Mouse (Mus musculus) adrenal gland, adult 8-10 months (tissue): ENCODE measurements around the gene Gm15080. TPM values are rescaled to one million over a fixed set of nuclear protein-coding genes. Genes with fewer than 3 reads are reported as not detected.
"Not testable (repeated sequence)": the region's sequence is repeated elsewhere in the genome, so short reads cannot be mapped to it uniquely, and the experiment has no call there.

Experiments used
- DNase-seq: peaks from one replicate; pipeline ENCODE4 v3.0.0; 2022
- total RNA-seq, 4 experiments: library from RNA; stranded (reverse); gene quantifications; 2 replicates each; pipeline ENCODE4 v1.2.4; 2022

Gene Gm15080
- total RNA-seq, result not detected

DNA sequence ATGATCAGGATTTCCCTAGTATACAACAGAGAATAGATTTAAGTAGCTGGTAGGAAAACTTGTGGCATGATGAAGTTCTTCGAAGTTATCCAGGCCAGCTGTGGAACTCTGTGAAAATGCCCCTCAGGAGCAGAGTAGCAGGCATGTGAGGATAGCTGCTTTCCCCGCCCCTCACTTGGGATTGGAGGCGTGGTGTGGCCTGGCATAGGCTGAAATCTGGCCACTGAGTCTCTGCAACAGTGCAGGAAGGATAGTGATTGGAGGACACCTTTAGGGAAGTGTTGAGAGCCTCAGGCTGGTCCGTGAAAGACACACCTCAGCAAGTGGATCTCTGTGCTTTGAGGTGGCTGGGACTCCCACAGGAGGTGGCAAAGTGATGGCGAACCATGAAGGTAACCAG is at the start of gene Gm15080:
TSS of gene Gm15080 (plus strand) at position 301 of the 400 bp plus-strand sequence.
- DNase-seq, result not testable (repeated sequence)

Other genes starting within 250 kb of the Gm15080 start
- not detected for gene Gm15128, start 227.0 kb upstream of the Gm15080 start, total RNA-seq
- not detected for gene Gm15107, start 187.7 kb downstream of the Gm15080 start, total RNA-seq